Mouse (Mus musculus) liver, postnatal 0 days (tissue): ENCODE data around the gene Adipor2.

ENCODE experiments used
- CTCF ChIP-seq: sonication (generic); IDR thresholded peaks from 2 replicates; pipeline ENCODE4 v1.5.1; 2016; ENCODE audit warnings: antibody characterized with exemption, low read depth
- EP300 ChIP-seq: IDR thresholded peaks from 2 replicates; pipeline ENCODE4 v1.6.1; 2016; ENCODE audit warnings: antibody characterized with exemption, low read depth, mild to moderate bottlenecking

- peak; percentile 44 for TF ChIP-seq CTCF
- no peak for TF ChIP-seq EP300
These were observed 38.9 kb downstream of the Adipor2 start for GRCm38 (mm10) chr6:119378631-119379030.
